23 mouse cellular contexts compared by ENCODE assay signal in genomic region chr13:95953636-95954035, GRCm38 (mm10).
DNase-seq lines count a peak whose midpoint lies in the region; ATAC-seq and TF ChIP-seq lines count a peak whose summit lies in the region.
"Had no signal": no experiment of that assay in that cellular context is flagged by ENCODE, and none has a peak within 500 bp of the region (broad histone marks: within the 10 kb centered on the region; RNA-seq: fewer than 3 reads in every experiment).

No protein-coding gene starts in this region.

- H3K4me2 ChIP-seq in hindbrain, embryonic 12.5 days (replicated peaks), result no peak overlapping the region
- H3K4me2 ChIP-seq in neural tube, embryonic 14.5 days (ENCODE audit: low read depth, low read length), result no peak overlapping the region
- no peak overlapping the region for H3K4me2 ChIP-seq in hindbrain, postnatal 0 days (ENCODE audit: low read depth, low read length)
- H3K4me2 ChIP-seq in midbrain, embryonic 13.5 days (replicated peaks), result no peak overlapping the region
- H3K4me2 ChIP-seq: embryonic facial prominence, embryonic 12.5 days; heart, embryonic 11.5 days; intestine, embryonic 15.5 days; limb, embryonic 13.5 days; liver, embryonic 12.5 days had no signal

- no peak overlapping the region for H3K4me3 ChIP-seq in hindbrain, embryonic 12.5 days
- no peak overlapping the region for H3K4me3 ChIP-seq in hindbrain, embryonic 10.5 days
- no peak overlapping the region for H3K4me3 ChIP-seq in neural tube, embryonic 14.5 days (ENCODE audit: low read depth, low read length)
- no peak overlapping the region for H3K4me3 ChIP-seq in hindbrain, postnatal 0 days (ENCODE audit: low read length)
- no peak overlapping the region for H3K4me3 ChIP-seq in midbrain, embryonic 13.5 days (replicated peaks)
- H3K4me3 ChIP-seq: embryonic facial prominence, embryonic 12.5 days; gastrocnemius, adult 2 months; intestine, embryonic 15.5 days; limb, embryonic 13.5 days; liver, embryonic 12.5 days had no signal

- no peaks in the 10 kb centered on the region for H3K9me3 ChIP-seq in hindbrain, embryonic 12.5 days (replicated peaks)
- no peaks in the 10 kb centered on the region for H3K9me3 ChIP-seq in hindbrain, embryonic 10.5 days
- no peaks in the 10 kb centered on the region for H3K9me3 ChIP-seq in neural tube, embryonic 14.5 days (ENCODE audit: control insufficient read depth, low read length)
- no peaks in the 10 kb centered on the region for H3K9me3 ChIP-seq in hindbrain, postnatal 0 days (ENCODE audit: low read length)
- H3K9me3 ChIP-seq in midbrain, embryonic 13.5 days, result no peaks in the 10 kb centered on the region
- H3K9me3 ChIP-seq: embryonic facial prominence, embryonic 12.5 days; intestine, embryonic 15.5 days; limb, embryonic 13.5 days; liver, embryonic 12.5 days had no signal

- WGBS in hindbrain, embryonic 12.5 days, result 40% methylated on average over 4 of the region's 4 CpGs
- WGBS in hindbrain, embryonic 10.5 days, result 63% methylated on average over 4 of the region's 4 CpGs
- 22% methylated on average over 4 of the region's 4 CpGs for WGBS in neural tube, embryonic 14.5 days
- WGBS in hindbrain, postnatal 0 days, result 17% methylated on average over 4 of the region's 4 CpGs
- 23% methylated on average over 4 of the region's 4 CpGs for WGBS in midbrain, embryonic 13.5 days

- H3K27me3 ChIP-seq in hindbrain, embryonic 12.5 days, result no peaks in the 10 kb centered on the region
- peaks cover under 1% of the 10 kb centered on the region; the same call in 1 of the 2 replicates for H3K27me3 ChIP-seq in hindbrain, embryonic 10.5 days (ENCODE audit: insufficient read depth, poor library complexity, severe bottlenecking)
- H3K27me3 ChIP-seq in neural tube, embryonic 14.5 days (ENCODE audit: control insufficient read depth, insufficient read depth, low read length), result no peaks in the 10 kb centered on the region
- no peaks in the 10 kb centered on the region for H3K27me3 ChIP-seq in hindbrain, postnatal 0 days (ENCODE audit: insufficient read depth, low read length)
- no peaks in the 10 kb centered on the region for H3K27me3 ChIP-seq in midbrain, embryonic 13.5 days
- H3K27me3 ChIP-seq: embryonic facial prominence, embryonic 12.5 days; intestine, embryonic 15.5 days; liver, embryonic 12.5 days had no signal

- H3K36me3 ChIP-seq in hindbrain, embryonic 12.5 days, result no peaks in the 10 kb centered on the region
- H3K36me3 ChIP-seq in hindbrain, embryonic 10.5 days, result no peaks in the 10 kb centered on the region
- H3K36me3 ChIP-seq in neural tube, embryonic 14.5 days (ENCODE audit: control insufficient read depth, insufficient read depth, low read length), result no peaks in the 10 kb centered on the region
- no peaks in the 10 kb centered on the region for H3K36me3 ChIP-seq in hindbrain, postnatal 0 days (ENCODE audit: insufficient read depth, low read length)
- H3K36me3 ChIP-seq in midbrain, embryonic 13.5 days, result no peaks in the 10 kb centered on the region
- H3K36me3 ChIP-seq: embryonic facial prominence, embryonic 12.5 days; intestine, embryonic 15.5 days; limb, embryonic 13.5 days; liver, embryonic 12.5 days had no signal

- H3K4me1 ChIP-seq in hindbrain, embryonic 12.5 days, result peaks cover 7% of the 10 kb centered on the region
- H3K4me1 ChIP-seq in hindbrain, embryonic 10.5 days (replicated peaks), result peaks cover 17% of the 10 kb centered on the region
- peaks cover 3% of the 10 kb centered on the region; the same call in 1 of the 2 replicates for H3K4me1 ChIP-seq in neural tube, embryonic 14.5 days (ENCODE audit: control insufficient read depth, insufficient read depth, low read length)
- no peaks in the 10 kb centered on the region; the same call in 1 of the 2 replicates for H3K4me1 ChIP-seq in hindbrain, postnatal 0 days (ENCODE audit: insufficient read depth, low read length)
- H3K4me1 ChIP-seq in midbrain, embryonic 13.5 days (replicated peaks), result peaks cover 4% of the 10 kb centered on the region
- H3K4me1 ChIP-seq: embryonic facial prominence, embryonic 12.5 days had no signal

- TF ChIP-seq CTCF in hindbrain, postnatal 0 days (IDR thresholded peaks at IDR 0.05; ENCODE audit: low read depth), result no peak

- no peak overlapping the region for H3K9ac ChIP-seq in hindbrain, embryonic 12.5 days
- H3K9ac ChIP-seq in neural tube, embryonic 14.5 days (replicated peaks; ENCODE audit: low read depth, low read length), result no peak overlapping the region
- H3K9ac ChIP-seq in hindbrain, postnatal 0 days (replicated peaks; ENCODE audit: low read length), result no peak overlapping the region
- H3K9ac ChIP-seq in midbrain, embryonic 13.5 days (replicated peaks), result no peak overlapping the region
- H3K9ac ChIP-seq: embryonic facial prominence, embryonic 12.5 days; intestine, embryonic 15.5 days; limb, embryonic 13.5 days; liver, embryonic 12.5 days had no signal

- DNase-seq in hindbrain, embryonic 10.5 days (ENCODE audit: low spot score), result no peak
- no peak for DNase-seq in neural tube, embryonic 10.5 days (ENCODE audit: extremely low spot score, low spot score)
- peak; percentile 34 for DNase-seq in hindbrain, postnatal 0 days (ENCODE audit: low spot score)
- no peak for DNase-seq in MN1 (ENCODE audit: low spot score)
- DNase-seq in cerebellum, adult 18-20 months, result no peak
- DNase-seq: adrenal gland, adult 8-10 months; cerebellum, adult 2 months; cerebellum, postnatal 25 days; gastrocnemius, adult 2 months; kidney, adult 8-10 months; lung, adult 18-20 months; lung, postnatal 10 days; right cerebral cortex, adult 18-20 months; right cerebral cortex, postnatal 4 days had no signal

- no peak overlapping the region for H3K27ac ChIP-seq in hindbrain, embryonic 12.5 days
- no peak overlapping the region for H3K27ac ChIP-seq in hindbrain, embryonic 10.5 days
- H3K27ac ChIP-seq in neural tube, embryonic 14.5 days (ENCODE audit: low read depth, low read length), result peak overlapping the region; percentile 45; the same call in 1 of the 2 replicates
- no peak overlapping the region for H3K27ac ChIP-seq in hindbrain, postnatal 0 days
- H3K27ac ChIP-seq in midbrain, embryonic 13.5 days, result no peak overlapping the region
- H3K27ac ChIP-seq: embryonic facial prominence, embryonic 12.5 days; gastrocnemius, adult 2 months; intestine, embryonic 15.5 days; limb, embryonic 13.5 days; liver, embryonic 12.5 days had no signal

- peak; percentile 28; the same call in 1 of the 2 replicates for ATAC-seq in hindbrain, embryonic 12.5 days (ENCODE audit: low FRiP score)
- ATAC-seq in neural tube, embryonic 14.5 days (ENCODE audit: low read depth), result no peak
- ATAC-seq in hindbrain, postnatal 0 days, result no peak
- ATAC-seq in midbrain, embryonic 13.5 days, result peak; percentile 59
- ATAC-seq: activated CD4-positive, CD25-positive, alpha-beta regulatory T cell, adult 4 months; intestine, embryonic 15.5 days; liver, embryonic 12.5 days had no signal

Comparison
In these comparisons a context has a peak if more than half of its experiments do, and no peak if none do; other contexts are left out.
1. ATAC-seq: peak in hindbrain, embryonic 12.5 days (single experiment) and midbrain, embryonic 13.5 days (single experiment); none in neural tube, embryonic 14.5 days (single experiment) and hindbrain, postnatal 0 days (single experiment).